Mouse (Mus musculus): ENCODE results near the gene Wfdc18. TPM values are rescaled to one million over a fixed set of nuclear protein-coding genes. Genes with fewer than 3 reads are reported as not detected.

Gene Wfdc18
- total and polyA plus RNA-seq, 3 experiments = not detected

- Histone ChIP-seq H3K4me3 (ENCODE audit: control insufficient read depth in 1 of 2, insufficient read depth in 1 of 2, low read depth in 2 of 2, low read length in 2 of 2) (no peak within 1 kb of the TSS), H3K27ac (ENCODE audit: control insufficient read depth, low read depth, low read length) (no peak within 1 kb of the TSS), H3K27me3 (ENCODE audit: control insufficient read depth in 1 of 2, insufficient read depth in 2 of 2, low read length in 2 of 2) (peaks cover 30 to 50% of the 10 kb centered on the region in 2 experiments), H3K9ac (ENCODE audit: control insufficient read depth, low read depth, low read length, poor library complexity, severe bottlenecking) (no peak within 1 kb of the TSS), H3K9me3 (replicated peaks; ENCODE audit: insufficient read depth, low read length) (no peaks in the 10 kb centered on the region), H3K36me3 (ENCODE audit: control insufficient read depth in 1 of 2, insufficient read depth in 2 of 2, low read length in 2 of 2) (no peaks in the 10 kb centered on the region), H3K4me1 (ENCODE audit: control insufficient read depth in 1 of 2, insufficient read depth in 2 of 2, low read length in 2 of 2) (no peaks in the 10 kb centered on the region), H3K79me2 (ENCODE audit: control insufficient read depth, insufficient read depth, low read length, poor library complexity) (no peaks in the 10 kb centered on the region)
- no peak for TF ChIP-seq ZMIZ1 (IDR thresholded peaks at IDR 0.05; ENCODE audit: low read depth, low read length)
- TF ChIP-seq USF1 (IDR thresholded peaks at IDR 0.05; ENCODE audit: low read depth, low read length) = no peak
- no peak for TF ChIP-seq POLR2AphosphoS5 (IDR thresholded peaks at IDR 0.05; ENCODE audit: borderline replicate concordance, low read depth, low read length)
- TF ChIP-seq SMC3 (IDR thresholded peaks at IDR 0.05; ENCODE audit: low read depth, low read length) = no peak
- no peak for TF ChIP-seq POLR2AphosphoS2 (IDR thresholded peaks at IDR 0.05; ENCODE audit: low read length)
- TF ChIP-seq E2F4 (IDR thresholded peaks at IDR 0.05; ENCODE audit: borderline replicate concordance, low read depth, low read length) = no peak
- TF ChIP-seq RAD21 (IDR thresholded peaks at IDR 0.05; ENCODE audit: low read depth, low read length) = no peak
- TF ChIP-seq KAT2A (conservative IDR thresholded peaks at IDR 0.05; ENCODE audit: low read depth, low read length) = no peak
- TF ChIP-seq USF2 (IDR thresholded peaks at IDR 0.05; ENCODE audit: borderline replicate concordance in 1 of 2, insufficient read depth in 1 of 2, low read depth in 1 of 2, low read length in 2 of 2) = no peak
- TF ChIP-seq NELFE (IDR thresholded peaks at IDR 0.05; ENCODE audit: low read depth, low read length) = no peak
- TF ChIP-seq CHD1 (IDR thresholded peaks at IDR 0.05; ENCODE audit: low read depth, low read length) = no peak
- TF ChIP-seq MYC (IDR thresholded peaks at IDR 0.05; ENCODE audit: low read depth, low read length) = no peak
- no peak for DNase-seq (ENCODE audit: low read depth, low spot score)
Observed at GRCm38 (mm10) chr11:83746681-83747080, 37.9 kb downstream of the Wfdc18 start, which contains the start of gene Wfdc21. Gene Wfdc21 (plus strand): TSS chr11:83746940.

GRCm38 (mm10) chr11:83747376-83748265, 38.8 kb downstream of the Wfdc18 start:
- no peak for DNase-seq (ENCODE audit: low read depth, low spot score)
- TF ChIP-seq NELFE (IDR thresholded peaks at IDR 0.05; ENCODE audit: low read depth, low read length) = no peak
- TF ChIP-seq MYB (IDR thresholded peaks at IDR 0.05; ENCODE audit: low read depth, low read length) = no peak
- no peak for TF ChIP-seq CHD1 (IDR thresholded peaks at IDR 0.05; ENCODE audit: low read depth, low read length)
- no peak for TF ChIP-seq MAFK (IDR thresholded peaks at IDR 0.05; ENCODE audit: borderline replicate concordance, low read depth, low read length)
- TF ChIP-seq POLR2AphosphoS5 (IDR thresholded peaks at IDR 0.05; ENCODE audit: borderline replicate concordance, low read depth, low read length) = no peak
- TF ChIP-seq POLR2AphosphoS2 (IDR thresholded peaks at IDR 0.05; ENCODE audit: low read length) = no peak
- TF ChIP-seq ZKSCAN1 (IDR thresholded peaks at IDR 0.05; ENCODE audit: low read depth, low read length) = no peak
- no peak for TF ChIP-seq TBP (IDR thresholded peaks at IDR 0.05; ENCODE audit: low read depth, low read length)
- TF ChIP-seq E2F4 (IDR thresholded peaks at IDR 0.05; ENCODE audit: borderline replicate concordance, low read depth, low read length) = no peak
- no peak for TF ChIP-seq UBTF (IDR thresholded peaks at IDR 0.05; ENCODE audit: borderline replicate concordance, insufficient read depth, low read depth, low read length)
- no peak for TF ChIP-seq MXI1 (IDR thresholded peaks at IDR 0.05; ENCODE audit: low read depth, low read length)
- no peak for TF ChIP-seq TAL1 (IDR thresholded peaks at IDR 0.05; ENCODE audit: low read length)
- no peak for TF ChIP-seq RCOR1 (IDR thresholded peaks at IDR 0.05; ENCODE audit: low read depth, low read length)
- TF ChIP-seq ZMIZ1 (IDR thresholded peaks at IDR 0.05; ENCODE audit: low read depth, low read length) = no peak
- TF ChIP-seq MEF2A (IDR thresholded peaks at IDR 0.05; ENCODE audit: extremely low read depth, insufficient replicate concordance, low read depth, low read length, poor library complexity, severe bottlenecking) = no peak
- Histone ChIP-seq H3K9me3 (replicated peaks; ENCODE audit: insufficient read depth, low read length) (no peaks in the 10 kb centered on the region), H3K36me3 (ENCODE audit: control insufficient read depth in 1 of 2, insufficient read depth in 2 of 2, low read length in 2 of 2) (no peaks in the 10 kb centered on the region), H3K79me2 (ENCODE audit: control insufficient read depth, insufficient read depth, low read length, poor library complexity) (no peaks in the 10 kb centered on the region), H3K27me3 (ENCODE audit: control insufficient read depth in 1 of 2, insufficient read depth in 2 of 2, low read length in 2 of 2) (peaks cover 28 to 50% of the 10 kb centered on the region in 2 experiments), H3K9ac (ENCODE audit: control insufficient read depth, low read depth, low read length, poor library complexity, severe bottlenecking) (no peak overlapping the region), H3K27ac (ENCODE audit: control insufficient read depth, low read depth, low read length) (no peak overlapping the region), H3K4me3 (ENCODE audit: control insufficient read depth in 1 of 2, insufficient read depth in 1 of 2, low read depth in 2 of 2, low read length in 2 of 2) (no peak overlapping the region), H3K4me1 (ENCODE audit: control insufficient read depth in 1 of 2, insufficient read depth in 2 of 2, low read length in 2 of 2) (0 out of 4 replicates have a peak, but pooled peaks cover 0 to 1% of the 10 kb centered on the region in 2 experiments)

Measured in MEL (cell line).